Mouse (Mus musculus): ENCODE measurements around the gene Ccdc144b. TPM values are rescaled to one million over a fixed set of nuclear protein-coding genes. Genes with fewer than 3 reads are reported as not detected.
A peak's percentile ranks its signal among the peaks of the same experiment; 100 is the strongest.

Ccdc144b gene
- total RNA-seq, 1 experiment from 2014 or later: 0.15 TPM

DNA sequence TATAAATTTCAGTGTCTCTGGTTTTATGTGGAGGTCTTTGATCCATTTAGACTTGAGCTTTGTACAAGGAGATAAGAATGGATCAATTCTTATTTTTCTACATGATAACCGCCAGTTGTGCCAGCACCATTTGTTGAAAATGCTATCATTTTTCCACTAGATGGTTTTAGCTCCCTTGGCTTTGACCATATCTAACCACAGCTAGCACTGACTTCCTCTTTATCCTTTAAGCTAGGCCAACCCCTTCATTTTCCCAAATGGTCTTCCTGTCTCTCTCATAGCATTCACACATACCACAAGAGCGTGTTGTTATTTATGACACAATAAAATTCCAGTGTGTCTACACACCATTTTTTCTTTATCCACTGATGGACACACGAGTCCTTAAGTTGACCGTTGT, 23.4 kb downstream of the Ccdc144b start:
- DNase-seq: no peak

DNA sequence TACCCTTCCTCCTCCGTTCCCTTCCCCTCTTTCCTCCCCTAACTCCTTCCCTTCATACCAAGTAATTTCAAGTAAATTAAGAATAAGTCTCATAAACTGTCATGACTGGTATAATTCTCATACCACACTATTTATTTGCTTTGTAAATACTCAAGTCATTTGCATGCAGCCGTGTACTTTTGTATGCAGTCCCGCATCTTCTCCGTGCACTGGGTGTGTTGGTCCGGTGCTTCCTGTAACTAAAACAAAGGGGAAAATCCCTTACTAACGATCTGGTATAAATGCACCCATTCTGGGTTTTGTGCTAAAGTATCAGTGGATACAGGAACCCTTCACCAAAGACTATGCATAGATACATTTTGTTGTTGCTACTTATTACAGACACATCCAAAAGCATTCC, 27.6 kb downstream of the Ccdc144b start:
- no peak for DNase-seq

DNA sequence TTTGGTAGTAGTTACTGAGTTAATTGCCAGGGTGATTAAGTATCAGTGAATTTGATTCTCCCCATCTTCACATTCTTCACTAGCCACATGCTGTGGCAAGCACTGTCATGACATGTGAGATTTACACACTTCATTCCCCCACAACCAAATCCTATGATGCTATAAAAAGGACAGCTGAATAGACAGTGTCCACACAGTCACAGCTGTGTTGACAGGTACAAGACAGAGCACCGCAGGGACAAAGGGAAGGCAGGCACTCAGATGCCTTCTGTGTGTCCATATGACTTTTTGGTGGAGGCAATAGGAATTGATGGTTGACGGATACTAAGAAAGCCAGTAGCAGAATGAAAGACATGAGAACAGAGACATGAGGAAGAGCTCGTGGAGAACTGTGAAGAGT, 42.1 kb downstream of the Ccdc144b start:
- no peak for DNase-seq

DNA sequence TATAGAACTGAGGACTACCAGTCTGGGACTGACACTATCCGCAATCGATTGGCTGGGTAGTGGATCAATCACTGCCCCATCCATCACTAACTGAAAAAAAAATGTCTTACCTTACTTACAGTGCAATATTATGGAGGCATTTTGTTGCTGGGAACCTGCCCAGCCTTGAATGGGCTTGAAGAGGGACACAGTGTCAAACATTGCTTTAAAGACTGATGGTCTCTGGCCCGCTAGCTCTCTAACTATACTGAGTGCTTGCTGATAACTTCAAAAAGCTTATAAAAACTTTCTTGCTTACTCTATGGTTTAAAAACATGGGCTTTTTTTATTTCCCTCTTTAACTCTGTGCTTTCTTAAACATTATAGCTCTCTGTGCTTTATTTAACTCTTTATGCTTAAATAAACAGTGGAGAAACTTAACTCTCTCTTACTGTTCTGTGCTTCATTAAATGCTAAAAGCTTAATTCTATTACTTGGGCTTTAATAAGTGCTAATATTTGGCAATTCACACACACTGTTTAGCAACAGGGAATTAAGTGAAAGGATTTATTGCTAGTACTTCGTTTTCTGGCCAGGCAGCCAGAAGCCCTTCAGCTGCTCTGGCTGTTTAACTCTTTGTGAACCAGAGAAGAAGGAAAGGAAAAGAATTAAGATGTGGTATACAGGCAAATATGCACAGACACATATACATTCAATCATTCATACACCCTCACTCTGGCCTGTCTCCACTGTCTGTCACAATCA, 44.8 kb downstream of the Ccdc144b start:
- DNase-seq: no peak

GRCm38 (mm10) chr3:36004028-36004895, 49.1 kb downstream of the Ccdc144b start:
- DNase-seq: peak; percentile 69

- peak; percentile 96 for DNase-seq
These were observed 52.8 kb downstream of the Ccdc144b start, which contains the start of gene Mccc1 for GRCm38 (mm10) chr3:36000275-36001239. Gene Mccc1 (minus strand): TSS chr3:36000678.

DNA sequence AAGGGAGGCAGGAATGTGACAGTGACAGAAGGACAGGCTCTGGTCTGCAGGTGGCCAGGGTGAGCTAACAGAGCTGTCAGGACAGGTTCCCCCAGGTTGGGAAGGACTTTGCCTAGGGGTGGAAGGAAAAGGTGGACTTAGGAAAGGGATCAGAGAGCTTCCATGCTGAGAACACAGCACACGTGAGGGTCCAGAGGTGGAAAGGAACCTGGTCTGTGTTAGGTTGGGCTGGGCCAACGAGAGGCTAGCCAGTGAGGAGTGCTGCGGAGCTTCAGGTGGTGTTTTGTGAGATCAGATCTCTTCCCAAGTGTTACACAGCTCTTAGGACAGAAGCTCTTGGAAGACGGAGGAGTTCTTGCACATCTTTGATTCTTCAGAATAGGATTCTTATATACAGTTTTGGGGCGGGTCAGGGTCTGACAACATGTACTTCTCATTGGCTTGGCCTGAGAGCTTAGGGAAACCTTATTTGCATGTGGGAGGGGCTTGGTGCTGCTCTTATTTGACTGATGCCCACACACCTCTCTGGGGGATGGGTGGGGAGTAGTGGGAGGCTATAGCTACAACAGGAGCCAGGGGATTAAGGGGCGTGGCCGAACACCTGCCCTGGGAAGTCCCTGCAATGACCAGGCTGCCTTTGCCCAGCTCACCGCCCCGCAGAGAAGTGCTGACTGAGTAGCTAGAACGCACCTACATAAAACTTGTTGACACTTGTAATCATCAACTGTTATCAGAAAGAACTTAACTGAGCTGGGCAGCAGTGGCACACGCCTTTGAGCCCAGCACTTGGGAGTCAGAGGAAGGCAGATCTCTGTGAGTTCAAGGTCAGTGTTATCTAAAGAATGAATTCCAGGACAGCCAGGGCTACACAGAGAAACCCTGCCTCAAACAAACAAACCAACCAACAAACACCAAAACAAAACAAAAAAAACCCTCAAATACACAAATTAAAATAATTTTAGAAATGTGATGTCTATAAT, 58.5 kb downstream of the Ccdc144b start:
- DNase-seq: no peak

DNA sequence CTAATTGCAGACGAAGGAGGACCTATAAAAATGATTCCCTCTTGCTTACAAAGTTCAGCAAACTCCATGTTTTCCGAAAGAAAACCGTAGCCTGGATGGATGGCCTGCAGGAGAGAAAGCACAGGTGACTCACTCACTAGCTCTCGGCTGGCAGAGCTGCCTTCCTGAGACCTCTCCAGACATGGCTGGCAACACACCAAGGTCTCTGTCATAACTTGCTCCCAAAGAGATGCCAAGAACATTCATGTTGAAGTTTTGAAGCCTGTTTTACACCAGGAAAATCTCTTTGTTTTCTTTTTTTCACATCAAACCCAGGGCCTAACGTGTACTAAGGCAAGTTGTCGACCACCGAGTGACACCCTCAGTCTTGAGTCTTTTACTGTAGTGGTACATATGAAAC, 62.6 kb downstream of the Ccdc144b start:
- DNase-seq: peak; percentile 70

DNA sequence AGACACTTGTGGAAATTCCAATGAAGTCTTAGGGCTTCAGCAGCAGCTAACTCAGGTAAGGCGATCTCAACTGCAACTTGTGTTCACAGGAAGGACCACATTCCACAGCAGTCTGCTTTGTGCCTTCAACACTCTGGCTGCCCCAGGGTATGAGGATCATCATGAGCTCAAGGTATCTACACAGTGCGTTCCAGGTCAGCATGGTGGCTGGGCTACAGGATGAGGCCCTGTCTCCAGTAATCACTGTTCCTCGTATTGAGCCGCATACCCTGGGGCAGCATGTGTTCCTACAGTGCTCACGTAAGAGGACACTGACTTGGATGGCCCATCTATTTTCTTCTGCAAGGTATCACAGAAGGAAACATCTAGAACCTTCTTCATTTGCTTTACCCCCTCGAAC, 65.3 kb downstream of the Ccdc144b start:
- no peak for DNase-seq

GRCm38 (mm10) chr3:35986266-35986665, 67.1 kb downstream of the Ccdc144b start:
- no peak for DNase-seq

DNA sequence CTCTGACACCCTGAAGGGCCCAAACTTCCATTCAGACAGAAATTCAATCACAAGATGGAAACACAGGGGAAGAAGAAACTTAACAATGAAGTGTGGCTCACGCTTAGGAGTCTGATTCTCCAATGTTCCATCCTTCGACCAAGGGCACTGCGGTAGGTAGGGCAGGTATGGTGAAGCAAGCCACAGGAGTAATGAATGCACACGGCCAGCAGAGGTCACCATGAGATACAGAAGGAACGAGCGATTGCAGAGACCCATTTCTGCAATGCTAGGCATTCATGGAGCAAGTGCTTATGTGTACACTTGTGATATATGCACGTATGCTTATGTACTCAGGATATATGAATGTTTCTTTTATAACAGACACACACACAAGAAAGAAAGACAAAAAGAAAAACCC, 79.8 kb downstream of the Ccdc144b start:
- DNase-seq: peak; percentile 31

GRCm38 (mm10) chr3:35972985-35973384, 80.4 kb downstream of the Ccdc144b start:
- DNase-seq: peak; percentile 40

DNA sequence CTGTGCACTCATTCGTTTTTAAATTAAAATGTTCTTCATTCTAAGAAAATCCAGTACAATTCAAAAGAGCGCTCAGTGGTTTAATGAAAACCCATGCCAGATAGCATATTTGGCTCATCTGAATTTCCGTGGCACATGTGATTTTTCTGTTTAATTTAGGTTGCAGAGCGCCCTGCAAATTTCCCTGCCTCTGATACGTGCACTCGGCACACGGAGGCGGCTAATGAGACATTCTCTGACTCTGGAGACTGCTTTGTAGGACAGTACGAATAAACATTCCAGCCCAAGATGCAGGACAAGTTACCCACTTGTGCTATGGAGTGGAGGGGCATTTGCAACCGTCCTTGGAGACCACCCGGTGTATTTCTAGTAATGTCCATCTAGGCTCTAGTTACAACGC, 82.2 kb downstream of the Ccdc144b start:
- no peak for DNase-seq

GRCm38 (mm10) chr3:35970441-35970840, 82.9 kb downstream of the Ccdc144b start:
- no peak for DNase-seq

DNA sequence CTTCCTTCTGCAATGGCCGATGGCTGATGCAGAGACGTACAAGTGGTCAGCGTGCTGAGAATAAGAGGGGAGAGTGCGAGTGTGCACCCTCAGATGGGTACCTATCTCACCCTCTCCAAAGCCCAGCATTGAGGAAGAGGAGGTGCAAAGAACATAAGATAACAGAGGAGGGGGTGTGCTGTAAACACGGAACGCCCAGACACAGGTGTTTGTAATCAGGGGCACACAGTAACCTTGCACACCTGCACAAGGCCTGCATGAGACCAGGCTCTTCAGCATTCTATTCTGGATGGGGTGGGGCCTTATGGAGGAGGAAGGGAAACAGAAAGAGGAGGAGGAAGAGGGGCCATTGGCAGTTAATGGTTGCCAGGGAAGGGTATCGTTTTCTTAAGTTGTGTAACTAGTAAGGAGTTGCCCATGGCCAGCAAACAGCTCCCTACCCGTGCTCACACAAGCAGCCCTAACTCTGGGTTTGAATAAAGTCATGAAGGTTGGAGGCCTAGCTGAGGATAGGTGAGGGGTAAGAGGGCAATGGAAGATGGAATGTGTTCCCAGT, 85.9 kb downstream of the Ccdc144b start:
- DNase-seq: no peak

GRCm38 (mm10) chr3:35966493-35966892, 86.9 kb downstream of the Ccdc144b start:
- no peak for DNase-seq

DNA sequence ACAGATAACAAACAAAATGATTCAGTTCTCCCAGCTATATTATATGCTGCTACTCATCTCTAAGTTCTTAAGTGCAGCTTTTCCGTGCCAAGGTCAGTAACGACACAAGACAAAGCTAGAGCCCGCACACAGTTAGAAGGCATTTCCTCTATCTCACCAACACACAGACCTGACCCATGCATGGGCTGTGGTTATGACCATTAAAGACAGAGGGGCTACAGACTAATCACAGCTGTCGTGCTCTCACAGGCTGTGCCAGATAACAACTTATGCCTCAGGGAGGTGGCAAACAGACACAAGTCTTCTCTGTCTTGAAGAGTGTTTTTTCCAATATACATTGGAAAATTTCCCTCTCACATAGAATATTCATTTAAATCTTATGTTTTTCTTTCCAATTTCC, 88.4 kb downstream of the Ccdc144b start:
- DNase-seq: no peak

DNA sequence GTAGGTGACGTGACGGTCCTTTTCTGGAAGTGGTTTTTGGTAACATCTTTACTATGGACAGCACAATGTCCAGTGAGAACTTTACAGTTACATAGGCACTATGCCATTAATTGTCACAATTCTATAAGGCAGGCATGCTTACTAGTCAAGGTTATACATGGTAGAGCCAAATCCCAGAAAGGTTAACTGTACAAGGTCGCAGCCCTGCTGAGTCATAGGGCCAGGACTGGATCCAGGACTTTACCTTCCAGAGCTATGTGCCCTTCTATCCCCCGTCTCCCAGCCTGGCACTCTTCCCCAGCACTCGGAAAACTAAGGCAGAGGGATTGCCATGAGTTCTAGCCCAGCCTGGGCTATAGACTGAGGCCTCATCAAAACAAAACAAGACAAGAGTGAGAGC, 89.4 kb downstream of the Ccdc144b start:
- no peak for DNase-seq

GRCm38 (mm10) chr3:35963401-35963800, 89.9 kb downstream of the Ccdc144b start:
- DNase-seq: no peak

- peak; percentile 14 for DNase-seq
These were observed 90.4 kb downstream of the Ccdc144b start for GRCm38 (mm10) chr3:35962967-35963366.
